Mouse (Mus musculus) forebrain, embryonic 14.5 days (tissue): ENCODE measurements at regions not wholly inside any gene's neighbourhood (a gene's known extent, or its start where the extent isn't known, plus 50 kb on each side); places are given as distances from the start of the nearest gene placed in this dataset.

Experiments used
- ATAC-seq: fragments of 200-750 bp; cut with Nextera tagmentation; 2 replicates; pipeline ENCODE4 v1.8.0; 2017; ENCODE audit warnings: mild to moderate bottlenecking, moderate library complexity
- DNase-seq: peaks from one replicate; pipeline ENCODE4 v3.0.0-alpha.2; 2015; ENCODE audit warnings: low spot score
- H3K27ac ChIP-seq: fragments of 300-500 bp; sonication (generic); 2 replicates; pipeline ENCODE4 v1.5.1; 2014; ENCODE audit warnings: low read depth, mild to moderate bottlenecking, control low read depth, low read length, moderate library complexity
- H3K27me3 ChIP-seq: fragments of 300-500 bp; sonication (generic); replicated peaks from 2 replicates; pipeline ENCODE4 v1.6.1; 2014; ENCODE audit warnings: low read length, control low read depth, mixed read lengths; ENCODE audit not compliant: control insufficient read depth, insufficient read depth
- H3K36me3 ChIP-seq: fragments of 300-500 bp; sonication (generic); 2 replicates; pipeline ENCODE4 v1.6.1; 2014; ENCODE audit warnings: low read length, control low read depth; ENCODE audit not compliant: control insufficient read depth, insufficient read depth
- H3K4me1 ChIP-seq: fragments of 300-500 bp; sonication (generic); 2 replicates; pipeline ENCODE4 v1.6.1; 2014; ENCODE audit warnings: antibody characterized with exemption, low read length, control low read depth; ENCODE audit not compliant: control insufficient read depth, insufficient read depth
- H3K4me2 ChIP-seq: fragments of 300-500 bp; sonication (generic); 2 replicates; pipeline ENCODE4 v1.6.1; 2014; ENCODE audit warnings: mild to moderate bottlenecking, control low read depth, low read length
- H3K4me3 ChIP-seq: fragments of 300-500 bp; sonication (generic); 2 replicates; pipeline ENCODE4 v1.5.1; 2014; ENCODE audit warnings: low read depth, low read length, control low read depth
- H3K9ac ChIP-seq: fragments of 300-500 bp; sonication (generic); 2 replicates; pipeline ENCODE4 v1.6.1; 2014; ENCODE audit warnings: mild to moderate bottlenecking, low read length, control low read depth, moderate library complexity
- H3K9me3 ChIP-seq: fragments of 300-500 bp; sonication (generic); replicated peaks from 2 replicates; pipeline ENCODE4 v1.6.1; 2016; ENCODE audit warnings: low read length, control low read depth, mixed read lengths; ENCODE audit not compliant: control insufficient read depth
- WGBS: fragments of 180-500 bp; shearing (Covaris S2); extraction: QIAGEN DNeasy Blood & Tissue Kit; methylation state at CpG from one replicate; pipeline ENCODE4 v1.1.7; 2014; 5-methylcytosine and 5-hydroxymethylcytosine counted together

DNA sequence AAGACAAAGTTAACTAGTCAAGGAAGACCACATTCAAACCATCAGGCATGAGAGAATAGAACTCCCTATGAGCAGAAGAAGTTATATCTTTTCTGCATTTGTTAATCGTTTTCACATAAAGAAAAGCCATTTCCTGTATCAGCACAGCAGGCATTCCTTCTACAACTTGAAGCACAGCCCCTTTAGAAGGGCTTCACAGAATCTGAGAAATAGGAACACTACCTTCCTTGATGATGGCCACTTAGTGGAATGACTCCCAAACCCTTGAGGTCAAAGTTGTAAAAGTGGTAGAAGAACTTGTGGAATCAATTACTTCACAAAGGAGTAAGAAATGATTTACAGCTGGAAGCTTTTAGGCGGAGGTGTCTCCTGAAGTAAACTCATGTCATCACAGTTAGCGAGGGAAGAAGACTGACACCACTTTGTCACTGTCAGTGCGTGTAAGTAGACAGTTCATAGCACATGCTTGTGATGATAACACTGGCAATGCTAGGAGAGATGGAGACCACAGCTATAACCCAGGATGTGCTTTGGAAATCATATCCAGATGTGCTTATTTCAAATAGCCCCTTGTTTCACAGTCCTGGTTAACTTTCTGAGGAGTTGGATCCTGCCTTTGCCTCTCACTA, 580.3 kb downstream of the Kctd12 start:
- 88% methylated on average over 4 of the region's 4 CpGs for WGBS
- Histone ChIP-seq H3K4me1 (no peaks in the 10 kb centered on the region), H3K36me3 (no peaks in the 10 kb centered on the region), H3K27ac (no peak overlapping the region), H3K9me3 (no peaks in the 10 kb centered on the region), H3K4me2 (no peak overlapping the region), H3K9ac (no peak overlapping the region), H3K27me3 (no peaks in the 10 kb centered on the region), H3K4me3 (no peak overlapping the region)
- ATAC-seq, result no peak
- no peak for DNase-seq

DNA sequence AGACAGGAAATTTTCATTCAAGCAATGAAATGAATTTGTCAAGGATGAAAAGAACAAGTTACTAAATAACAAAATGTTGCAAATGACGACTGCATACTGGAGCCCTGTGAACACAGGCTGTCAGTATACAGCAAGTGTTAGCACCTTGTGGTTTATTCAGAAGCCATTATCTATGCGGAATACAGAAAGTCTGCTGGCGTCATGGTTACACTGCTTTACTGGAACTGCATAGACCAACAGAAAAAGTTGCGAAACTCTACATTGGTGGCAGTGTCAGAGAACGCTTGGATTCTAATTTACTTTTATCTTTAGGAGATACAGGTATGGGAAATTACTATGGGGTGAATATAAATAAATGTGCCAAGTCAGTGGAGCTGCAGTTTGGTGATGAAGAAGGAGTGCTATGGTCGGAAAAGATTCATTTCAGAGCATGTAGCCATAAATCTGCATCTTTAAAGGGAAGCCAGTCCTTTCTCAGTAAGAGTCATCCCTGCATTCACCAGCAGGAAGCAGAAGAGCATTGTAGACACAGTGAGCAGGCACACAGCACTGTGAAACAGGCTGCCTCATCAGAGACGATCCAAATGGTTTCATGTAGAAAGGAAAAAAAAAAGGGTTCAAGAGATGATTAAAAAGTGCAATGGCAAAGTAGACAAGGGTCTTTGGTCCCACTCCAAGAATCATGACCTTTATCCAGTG, 586.3 kb downstream of the Kctd12 start:
- Histone ChIP-seq H3K36me3 (no peaks in the 10 kb centered on the region), H3K27ac (no peak overlapping the region), H3K4me2 (no peak overlapping the region), H3K4me1 (no peaks in the 10 kb centered on the region), H3K4me3 (no peak overlapping the region), H3K9ac (no peak overlapping the region), H3K9me3 (no peaks in the 10 kb centered on the region), H3K27me3 (no peaks in the 10 kb centered on the region)
- DNase-seq, result no peak
- WGBS, result 87% methylated on average over 7 of the region's 7 CpGs
- no peak for ATAC-seq

DNA sequence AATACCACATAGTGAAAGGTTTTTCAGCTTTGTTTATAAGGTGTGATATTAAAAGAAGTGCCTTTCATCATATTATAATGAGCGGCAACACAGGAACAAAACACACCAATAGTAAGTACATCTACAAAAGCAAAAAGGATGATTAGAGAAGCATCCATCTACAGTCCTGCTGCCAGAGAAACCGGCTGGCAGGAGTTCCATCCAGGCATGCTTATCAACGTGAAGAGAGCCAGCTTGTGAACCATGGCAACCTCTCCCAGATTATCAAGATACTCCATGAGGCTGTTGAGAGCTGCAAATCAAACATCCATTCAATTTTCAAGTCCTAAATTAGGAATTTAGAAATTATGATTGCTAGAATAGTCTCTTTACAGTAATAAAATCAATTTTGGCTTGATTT, 590.1 kb downstream of the Kctd12 start:
- Histone ChIP-seq H3K36me3 (no peaks in the 10 kb centered on the region), H3K27ac (no peak overlapping the region), H3K27me3 (no peaks in the 10 kb centered on the region), H3K9ac (no peak overlapping the region), H3K4me1 (no peaks in the 10 kb centered on the region), H3K4me2 (no peak overlapping the region), H3K4me3 (no peak overlapping the region), H3K9me3 (no peaks in the 10 kb centered on the region)
- DNase-seq, result peak; percentile 37
- ATAC-seq, result no peak
- WGBS, result 71% methylated on average over 3 of the region's 3 CpGs

DNA sequence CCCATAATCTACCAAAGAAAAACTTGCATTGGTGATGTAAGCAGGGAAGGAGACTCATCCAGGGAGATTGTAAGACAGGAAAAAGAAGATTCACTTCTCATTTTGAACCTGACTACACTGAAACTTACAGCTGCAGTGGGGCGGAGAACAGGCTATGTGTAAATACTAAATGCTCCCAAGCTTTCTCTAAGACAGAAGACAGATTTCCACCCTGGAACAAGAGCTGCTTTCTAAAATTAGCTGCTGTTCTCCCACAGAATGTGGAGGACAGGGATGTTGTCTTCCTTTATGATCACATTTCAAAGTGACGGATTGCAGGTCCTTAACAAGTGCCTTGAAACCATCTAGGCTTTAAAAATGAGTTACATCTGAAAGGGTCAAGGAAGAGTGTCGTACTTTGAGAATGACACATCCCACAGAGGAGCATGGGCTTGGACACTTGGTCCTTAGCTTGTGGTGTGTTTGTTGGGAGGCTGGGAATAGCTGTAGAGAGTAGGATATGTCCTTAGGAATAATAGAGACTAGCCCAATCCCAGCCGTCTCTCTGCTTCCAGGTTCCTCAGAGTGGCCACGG, 609.4 kb downstream of the Kctd12 start:
- Histone ChIP-seq H3K27me3 (no peaks in the 10 kb centered on the region), H3K4me3 (no peak overlapping the region), H3K36me3 (no peaks in the 10 kb centered on the region), H3K4me2 (no peak overlapping the region), H3K27ac (no peak overlapping the region), H3K9ac (no peak overlapping the region), H3K9me3 (no peaks in the 10 kb centered on the region), H3K4me1 (no peaks in the 10 kb centered on the region)
- DNase-seq (no peak), ATAC-seq (no peak)
- WGBS, result 92% methylated on average over 5 of the region's 5 CpGs

DNA sequence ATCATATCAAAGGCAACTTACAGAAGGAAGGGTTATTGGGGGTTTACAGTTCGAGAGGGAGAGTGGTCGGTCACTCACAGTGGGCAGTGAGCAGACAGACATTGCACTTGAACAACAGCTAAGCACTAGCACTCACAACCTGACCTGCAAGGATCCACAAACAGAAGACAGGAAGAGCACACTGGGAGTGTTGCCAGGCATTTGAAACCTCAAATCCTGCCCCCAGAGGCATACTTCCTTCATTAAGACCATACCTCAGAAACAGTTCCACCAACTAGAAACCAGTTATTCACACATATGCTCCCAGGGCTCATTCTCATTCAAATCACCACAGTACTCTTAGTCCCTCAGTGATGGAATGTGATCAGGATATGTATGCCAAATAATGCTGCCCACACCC, 620.8 kb downstream of the Kctd12 start:
- no peak overlapping the region for H3K9ac ChIP-seq
- no peaks in the 10 kb centered on the region for H3K27me3 ChIP-seq
- no peaks in the 10 kb centered on the region for H3K4me1 ChIP-seq
- ATAC-seq (no peak), DNase-seq (no peak)
- H3K4me2 ChIP-seq, result no peak overlapping the region
- no peak overlapping the region for H3K27ac ChIP-seq
- 90% methylated on average over 2 of the region's 2 CpGs for WGBS
- no peaks in the 10 kb centered on the region for H3K9me3 ChIP-seq
- H3K36me3 ChIP-seq, result no peaks in the 10 kb centered on the region
- no peak overlapping the region for H3K4me3 ChIP-seq

DNA sequence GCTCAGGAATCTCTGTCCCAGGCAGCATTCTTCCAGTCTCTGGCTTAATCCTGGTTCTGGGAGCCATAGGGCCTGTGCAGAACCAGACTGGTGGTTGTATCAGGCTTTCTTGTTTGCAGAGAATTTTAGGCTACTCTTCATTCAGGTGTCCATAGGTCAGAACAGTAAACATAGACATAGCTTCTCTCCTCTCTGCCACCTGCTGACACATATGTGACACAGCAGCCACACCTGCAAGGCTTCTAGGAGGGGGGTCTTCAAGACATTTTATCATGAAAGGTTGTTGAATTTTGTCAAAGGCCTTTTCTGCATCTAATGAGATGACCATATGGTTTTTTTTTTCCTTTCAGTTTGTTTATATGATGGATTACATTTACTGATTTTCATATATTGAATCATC, 599.7 kb downstream of the Lmo7 start:
- no peaks in the 10 kb centered on the region for H3K4me1 ChIP-seq
- no peak for ATAC-seq

DNA sequence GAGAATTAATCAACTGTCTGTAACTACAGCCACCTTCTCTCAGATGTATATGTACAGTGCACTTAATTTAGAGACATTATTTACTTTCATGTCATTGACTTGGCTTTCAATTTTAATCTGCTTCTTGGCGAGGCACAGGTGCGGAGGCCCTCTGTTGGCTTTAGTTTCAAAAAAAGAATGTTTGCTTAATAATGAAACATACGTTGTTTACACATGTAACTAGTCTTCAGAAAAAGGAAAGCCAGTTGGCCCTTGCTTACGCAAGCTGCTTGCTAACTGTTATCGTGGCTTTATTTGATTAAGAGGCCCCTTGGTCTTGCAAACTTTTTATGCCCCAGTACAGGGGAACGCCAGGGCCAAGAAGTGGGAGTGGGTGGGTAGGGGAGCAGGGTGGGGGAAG, 576.6 kb downstream of the Lmo7 start:
- H3K9me3 ChIP-seq, result no peaks in the 10 kb centered on the region
- H3K9ac ChIP-seq, result no peak overlapping the region
- no peak overlapping the region for H3K4me2 ChIP-seq
- H3K4me1 ChIP-seq, result peaks cover 4% of the 10 kb centered on the region; the same call in 1 of the 2 replicates
- H3K27me3 ChIP-seq, result no peaks in the 10 kb centered on the region
- H3K4me3 ChIP-seq, result no peak overlapping the region
- DNase-seq (peak; percentile 39), ATAC-seq (peak; percentile 41; the same call in 1 of the 2 replicates)
- no peaks in the 10 kb centered on the region for H3K36me3 ChIP-seq
- 82% methylated on average over 6 of the region's 6 CpGs for WGBS
- H3K27ac ChIP-seq, result no peak overlapping the region

More for the DNA sequence above, 599.7 kb downstream of the Lmo7 start:
- Histone ChIP-seq H3K27ac (no peak overlapping the region), H3K9ac (no peak overlapping the region), H3K4me3 (no peak overlapping the region), H3K9me3 (no peaks in the 10 kb centered on the region), H3K27me3 (no peaks in the 10 kb centered on the region), H3K36me3 (no peaks in the 10 kb centered on the region), H3K4me2 (no peak overlapping the region)
- no peak for DNase-seq

DNA sequence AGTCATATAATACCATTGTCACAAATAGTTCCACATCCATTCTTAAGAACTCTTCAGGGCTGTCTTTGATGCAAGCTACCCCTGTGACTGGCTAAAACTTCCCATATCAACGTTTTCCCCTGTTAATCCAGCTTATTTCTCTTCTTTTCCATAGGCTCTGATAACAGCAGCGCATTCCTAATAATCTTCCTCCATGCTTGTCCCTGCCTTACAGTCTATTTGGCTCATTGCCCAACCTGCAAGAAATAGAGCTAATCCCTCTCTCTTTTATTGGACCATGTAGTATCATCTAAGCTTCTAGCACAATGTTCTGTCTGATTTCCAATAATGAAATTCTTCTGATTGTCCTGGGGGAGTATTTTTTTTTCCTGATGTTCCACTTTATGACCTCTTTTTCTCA, 573.1 kb downstream of the Lmo7 start:
- Histone ChIP-seq H3K27me3 (no peaks in the 10 kb centered on the region), H3K27ac (no peak overlapping the region), H3K4me3 (no peak overlapping the region), H3K4me1 (peaks cover 4% of the 10 kb centered on the region; the same call in 1 of the 2 replicates), H3K9me3 (no peaks in the 10 kb centered on the region), H3K36me3 (no peaks in the 10 kb centered on the region), H3K4me2 (no peak overlapping the region), H3K9ac (no peak overlapping the region)
- WGBS, result 48% methylated on average over 2 of the region's 2 CpGs
- DNase-seq (no peak), ATAC-seq (no peak)

DNA sequence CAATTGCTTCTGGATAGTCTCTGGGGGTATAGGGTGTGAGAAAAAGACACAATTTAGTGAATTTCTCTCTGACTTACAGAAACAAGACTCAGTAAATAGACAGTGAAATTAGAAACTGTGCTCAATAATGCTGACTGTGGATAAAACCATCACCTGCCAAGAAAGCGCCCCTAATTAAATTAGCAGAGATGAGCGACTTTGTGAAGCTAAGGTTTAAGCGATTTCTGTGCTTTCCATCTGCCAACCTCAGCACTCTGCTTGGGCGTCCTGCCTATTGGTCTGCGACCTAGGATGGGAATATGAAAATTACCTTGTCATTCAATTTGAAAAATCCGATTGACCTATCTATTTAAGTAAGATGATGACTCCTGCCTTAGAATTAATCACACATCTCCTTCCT, 570.5 kb downstream of the Lmo7 start:
- no peaks in the 10 kb centered on the region for H3K36me3 ChIP-seq
- no peak overlapping the region for H3K4me3 ChIP-seq
- H3K9ac ChIP-seq, result no peak overlapping the region
- H3K27ac ChIP-seq, result no peak overlapping the region
- peak; percentile 38 for DNase-seq
- peaks cover 4% of the 10 kb centered on the region; the same call in 1 of the 2 replicates for H3K4me1 ChIP-seq
- ATAC-seq, result no peak
- 62% methylated on average over 6 of the region's 6 CpGs for WGBS
- H3K4me2 ChIP-seq, result no peak overlapping the region
- H3K9me3 ChIP-seq, result no peaks in the 10 kb centered on the region
- H3K27me3 ChIP-seq, result no peaks in the 10 kb centered on the region
